Mouse (Mus musculus) adrenal gland, adult 2 months (tissue): ENCODE data around the gene Igfn1. TPM values are rescaled to one million over a fixed set of nuclear protein-coding genes. Genes with fewer than 3 reads are reported as not detected.
A peak's percentile ranks its signal among the peaks of the same experiment; 100 is the strongest.

ENCODE experiments used
- DNase-seq: peaks from one replicate; pipeline ENCODE4 v3.0.0; 2021
- polyA plus RNA-seq: library from polyadenylated mRNA; depleted of rRNA; stranded (reverse); fragments of >200 nt; gene quantifications from 2 replicates; pipeline ENCODE4 v1.2.3, GENCODE M21; 2012; rRNA removed
- total RNA-seq, 2 experiments: library from RNA; stranded (reverse); gene quantifications; 2 replicates each; pipeline ENCODE4 v1.2.3; 2021

Igfn1 gene
- total and polyA plus RNA-seq, 3 experiments, result 0.17 TPM; not detected in 1

- peak; percentile 49 for DNase-seq
Measured at GRCm38 (mm10) chr1:135933704-135934293, 72.3 kb downstream of the Igfn1 start.

DNA sequence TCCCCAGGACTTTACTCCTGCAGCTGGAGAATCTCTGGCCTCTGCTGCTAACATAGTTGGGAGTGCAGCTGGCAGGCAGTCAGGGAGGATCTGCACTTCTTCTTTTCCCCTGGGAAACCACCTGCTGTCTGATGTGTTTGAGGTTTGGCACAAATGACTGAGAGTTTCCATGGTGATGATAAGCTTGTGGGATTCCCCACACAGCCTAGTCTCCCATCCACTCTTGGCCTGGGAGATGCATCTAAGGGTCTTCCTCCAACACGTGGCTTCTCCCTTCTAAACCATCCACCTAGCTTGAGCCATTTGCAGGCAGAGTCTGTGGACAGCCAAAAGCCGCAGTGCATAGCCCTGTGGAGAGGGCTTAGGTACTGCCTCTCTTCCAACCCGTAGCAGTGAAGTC lies 76.3 kb downstream of the Igfn1 start:
- no peak for DNase-seq

DNA sequence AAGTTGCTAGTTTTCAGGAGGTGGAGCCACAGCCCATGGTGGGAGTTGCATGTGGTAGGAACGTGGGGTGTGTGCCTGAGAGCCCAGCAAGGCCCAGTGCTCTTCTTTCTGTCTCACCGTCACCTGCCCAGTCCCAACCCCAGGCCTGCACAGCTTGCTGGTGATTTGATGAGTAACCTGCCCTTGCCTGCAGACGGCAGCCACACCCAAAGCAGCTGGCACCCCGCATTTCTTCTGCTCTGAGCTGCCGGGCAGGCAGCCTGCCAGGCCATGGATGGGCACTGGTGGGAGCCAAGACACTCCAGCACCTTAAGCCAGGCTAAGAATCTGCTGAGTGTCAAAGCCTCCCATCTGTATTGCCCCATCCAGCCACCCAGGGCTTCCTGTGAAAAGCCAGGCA lies 80.3 kb downstream of the Igfn1 start:
- no peak for DNase-seq

DNA sequence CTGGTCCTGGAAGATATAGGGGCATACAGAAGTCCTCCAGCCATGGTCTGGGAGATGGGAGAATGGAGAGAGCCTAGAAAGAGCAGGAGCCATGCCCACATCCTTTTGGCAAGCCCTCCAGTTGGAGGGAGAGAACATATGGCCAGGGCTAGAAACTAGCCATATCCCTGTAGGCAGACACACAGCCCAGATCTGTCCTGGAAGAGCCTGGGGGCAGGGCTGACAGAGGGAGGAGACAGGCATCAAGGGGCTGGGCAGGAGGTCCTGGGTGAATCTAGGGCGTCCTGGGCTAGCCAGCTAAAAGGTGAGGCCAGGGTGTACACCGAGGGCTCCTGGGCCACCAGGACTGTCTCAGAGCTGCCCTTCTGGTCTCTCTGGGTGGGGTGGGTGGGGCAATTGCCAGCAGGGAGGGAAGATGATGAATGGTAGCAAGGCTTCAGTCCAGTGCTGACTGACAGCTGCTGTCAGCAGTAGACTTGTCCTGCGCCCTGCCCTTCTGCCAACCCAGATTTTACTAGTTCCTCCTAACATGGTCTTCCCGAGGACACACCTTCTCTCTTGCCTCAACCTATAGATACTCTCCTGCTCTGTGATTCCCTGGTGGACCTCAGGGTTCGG lies 81.7 kb downstream of the Igfn1 start:
- DNase-seq, result no peak

GRCm38 (mm10) chr1:135923229-135923628 lies 82.9 kb downstream of the Igfn1 start:
- no peak for DNase-seq

DNA sequence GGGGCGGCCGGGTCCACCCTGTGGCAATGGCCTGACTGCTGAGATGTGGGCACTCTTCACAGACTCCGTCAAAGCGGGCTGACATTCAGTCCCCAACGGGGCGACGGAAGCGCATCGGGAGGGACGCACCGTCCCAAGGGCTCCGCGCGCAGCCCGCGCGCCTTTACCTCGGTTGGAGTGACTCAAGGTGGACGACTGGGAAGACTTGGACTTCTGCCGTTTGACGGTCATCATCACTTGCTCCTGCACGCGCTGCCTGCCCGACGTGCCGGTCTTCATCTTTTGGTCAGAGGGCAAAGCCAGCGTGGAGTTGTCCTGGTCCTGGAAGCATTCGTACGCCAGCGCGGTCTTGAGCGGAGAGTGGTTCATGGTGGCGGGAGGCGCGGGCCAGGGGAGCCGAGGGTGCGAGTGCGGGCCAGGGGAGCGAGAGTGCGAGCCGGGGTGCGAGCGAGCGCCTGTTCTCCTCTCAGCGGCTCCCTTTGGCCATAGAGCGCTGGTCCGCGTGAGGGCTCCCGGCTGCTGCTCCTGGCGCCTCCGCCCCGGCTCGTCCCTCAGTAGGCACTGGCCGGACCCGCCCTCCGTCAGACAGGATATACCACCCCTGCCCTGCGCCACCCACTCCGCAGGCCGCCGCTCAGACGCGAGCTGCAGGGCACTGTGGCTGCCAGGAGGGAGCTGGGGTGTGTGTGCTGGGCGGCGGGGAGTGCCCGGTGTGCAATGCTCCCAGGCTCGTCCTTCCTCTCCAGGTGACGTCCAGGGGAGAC lies 87.3 kb downstream of the Igfn1 start, which contains the start of gene Pkp1:
TSS of gene Pkp1 (minus strand) at position 564 of the 764 bp plus-strand sequence.
- no peak for DNase-seq

- no peak for DNase-seq
Measured at GRCm38 (mm10) chr1:135917206-135917605, 88.9 kb downstream of the Igfn1 start.

DNA sequence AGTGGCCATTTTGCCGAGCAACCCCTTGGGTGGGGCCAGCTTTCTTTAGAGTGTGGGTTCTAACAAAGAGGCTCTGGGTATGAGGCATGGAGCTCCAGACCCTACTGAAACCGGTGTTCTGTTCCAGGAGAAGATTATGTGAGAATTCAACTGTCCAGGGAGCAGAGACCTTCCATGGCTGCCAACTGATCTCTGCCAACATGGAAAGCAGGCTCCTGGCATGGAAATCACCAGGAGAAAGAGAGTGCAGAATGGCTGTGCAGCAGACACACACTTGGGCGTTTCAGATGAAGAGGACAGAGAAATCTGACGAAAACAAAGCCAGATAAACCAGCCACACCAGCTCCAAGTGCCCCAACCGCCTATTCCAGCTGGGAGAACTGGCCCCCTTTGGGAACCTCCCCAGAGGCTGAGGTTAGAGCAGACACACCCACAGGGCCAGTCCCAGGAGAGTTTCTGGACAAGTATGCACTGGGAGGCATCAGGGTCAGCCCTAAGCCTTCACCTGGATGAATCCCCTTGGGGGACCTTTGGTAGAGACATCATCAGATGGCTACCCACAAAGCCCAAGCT lies 89.6 kb downstream of the Igfn1 start:
- DNase-seq, result no peak

GRCm38 (mm10) chr1:135913657-135914056 lies 92.5 kb downstream of the Igfn1 start:
- no peak for DNase-seq

DNA sequence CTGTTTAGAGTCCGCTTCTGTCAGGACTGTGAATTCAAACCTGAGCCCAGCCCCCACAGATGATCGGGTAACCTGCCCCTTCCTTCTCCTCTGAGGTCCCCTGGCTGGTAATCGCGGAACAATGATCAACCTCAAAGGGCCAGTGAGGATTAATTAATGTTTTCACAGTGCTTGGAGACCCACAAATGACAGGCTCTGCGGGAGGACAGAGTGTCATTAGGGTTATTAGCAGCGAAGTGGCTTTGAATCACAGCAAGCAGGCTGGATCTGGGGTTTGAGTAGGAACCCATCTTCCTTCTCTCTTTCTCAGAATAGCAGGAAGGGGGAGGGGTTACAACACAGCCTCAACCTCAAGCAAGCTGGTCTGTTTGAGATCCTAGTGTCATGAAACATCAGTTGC lies 96.8 kb downstream of the Igfn1 start:
- no peak for DNase-seq

- no peak for DNase-seq
Measured at GRCm38 (mm10) chr1:135906736-135907135, 99.4 kb downstream of the Igfn1 start.

Other genes starting within 250 kb of the Igfn1 start
- gene Phlda3, start 240.2 kb downstream of the Igfn1 start, total RNA-seq, result 10 to 100 TPM; 35.1 to 83.1 TPM
- 119 and 180 TPM in 2 replicates for gene Phlda3, start 240.2 kb downstream of the Igfn1 start, polyA plus RNA-seq
- not detected for gene Tnni1, start 226.9 kb downstream of the Igfn1 start, total RNA-seq
- 0.15 and 0.28 TPM in 2 replicates for gene Tnni1, start 226.9 kb downstream of the Igfn1 start, polyA plus RNA-seq
- under 1 TPM; 0.14 to 0.17 TPM for gene Lad1, start 187.7 kb downstream of the Igfn1 start, total RNA-seq
- 0.38 and 0.40 TPM in 2 replicates for gene Lad1, start 187.7 kb downstream of the Igfn1 start, polyA plus RNA-seq
- 1 to 10 TPM; 3.1 to 5.7 TPM for gene Tnnt2, start 170.0 kb downstream of the Igfn1 start, total RNA-seq
- 0.66 and 1.00 TPM in 2 replicates for gene Tnnt2, start 170.0 kb downstream of the Igfn1 start, polyA plus RNA-seq
- not detected for gene Pkp1, start 87.1 kb downstream of the Igfn1 start, total RNA-seq
- gene Pkp1, start 87.1 kb downstream of the Igfn1 start, polyA plus RNA-seq, result 0.03 TPM in 1 of 2 replicates, not detected in the other
- 10 to 100 TPM; 39.5 to 46.4 TPM for gene Tmem9, start 1.8 kb upstream of the Igfn1 start, total RNA-seq
- 102 and 112 TPM in 2 replicates for gene Tmem9, start 1.8 kb upstream of the Igfn1 start, polyA plus RNA-seq
- gene Ascl5, start 44.5 kb upstream of the Igfn1 start, total RNA-seq, result not detected
- gene Ascl5, start 44.5 kb upstream of the Igfn1 start, polyA plus RNA-seq, result 0.39 TPM in 1 of 2 replicates, not detected in the other
- gene Cacna1s, start 46.4 kb upstream of the Igfn1 start, total RNA-seq, result 1 to 10 TPM in 1 of 2 experiments, under 1 TPM in 1; 0.17 to 1.2 TPM
- 0.15 and 0.40 TPM in 2 replicates for gene Cacna1s, start 46.4 kb upstream of the Igfn1 start, polyA plus RNA-seq
- 1 to 10 TPM; 2.2 to 5.1 TPM for gene Kif21b, start 125.0 kb upstream of the Igfn1 start, total RNA-seq
- gene Kif21b, start 125.0 kb upstream of the Igfn1 start, polyA plus RNA-seq, result 4.5 and 6.5 TPM in 2 replicates
- not detected for gene Mroh3, start 206.5 kb upstream of the Igfn1 start, total RNA-seq
- not detected in 2 replicates for gene Mroh3, start 206.5 kb upstream of the Igfn1 start, polyA plus RNA-seq
- gene Inava, start 227.9 kb upstream of the Igfn1 start, total RNA-seq, result under 1 TPM in 1 of 2 experiments, not detected in 1; 0.24 TPM
- 0.19 and 0.33 TPM in 2 replicates for gene Inava, start 227.9 kb upstream of the Igfn1 start, polyA plus RNA-seq